Mouse (Mus musculus) heart, postnatal 14 days (tissue): ENCODE data around the gene 1500011B03Rik. TPM values are rescaled to one million over a fixed set of nuclear protein-coding genes. Genes with fewer than 3 reads are reported as not detected.
A peak's percentile ranks its signal among the peaks of the same experiment; 100 is the strongest.

Experiments used
- DNase-seq, 2 experiments: peaks; one replicate each; pipeline ENCODE4 v3.0.0; 2021 to 2022
- intact Hi-C: fragments of 180-260 bp; cut with DNase I; formaldehyde crosslinking; loops from one replicate; pipeline ENCODE4 v1.15.1; 2025
- total RNA-seq, 2 experiments: library from RNA; stranded (reverse); gene quantifications; 2 replicates each; pipeline ENCODE4 v1.2.3; 2021

1500011B03Rik gene
- total RNA-seq, 2 experiments from 2014 or later: 8.6 to 12.3 TPM

DNA sequence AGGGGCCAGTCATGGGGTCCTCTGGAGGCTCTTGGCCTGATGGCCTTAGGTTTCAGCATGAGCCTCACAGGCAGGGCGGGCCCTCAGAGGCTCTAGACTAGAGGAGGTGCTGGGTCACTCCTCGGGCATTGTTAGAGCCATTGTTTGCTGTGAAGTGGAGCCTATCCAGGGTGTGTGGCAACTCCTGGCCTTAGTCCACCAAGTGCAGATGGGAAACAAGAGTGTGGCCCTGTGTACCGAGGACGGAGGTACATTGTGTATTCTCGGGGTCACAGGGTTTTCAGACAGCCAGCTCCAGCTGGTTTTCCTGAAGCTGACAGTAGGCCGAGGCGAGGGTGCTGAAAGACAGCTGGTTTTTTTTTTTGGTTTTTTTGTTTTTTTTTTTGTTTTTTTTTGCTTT lies 30.0 kb downstream of the 1500011B03Rik start:
- intact Hi-C loops: no loop called here
- DNase-seq: no peak

DNA sequence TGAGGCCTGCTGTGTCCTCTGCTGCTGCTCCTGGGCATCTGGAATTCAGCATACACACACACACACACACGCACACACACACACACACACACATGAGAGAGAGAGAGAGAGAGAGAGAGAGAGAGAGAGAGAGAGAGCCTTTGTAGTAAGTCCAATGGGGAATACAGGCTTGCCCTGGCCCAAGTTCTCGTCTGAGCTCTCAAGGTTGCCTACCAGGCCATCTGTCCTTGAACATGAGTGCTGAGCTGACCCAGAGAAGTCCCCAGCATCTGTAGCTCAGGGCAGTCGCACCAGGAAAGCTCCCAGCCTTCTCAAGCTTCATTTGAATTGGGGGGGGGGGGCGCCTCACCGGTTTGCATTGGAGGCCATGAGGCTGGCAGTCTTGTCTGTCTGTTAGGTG lies 38.1 kb downstream of the 1500011B03Rik start:
- DNase-seq: no peak
- intact Hi-C loops: no loop called here

DNA sequence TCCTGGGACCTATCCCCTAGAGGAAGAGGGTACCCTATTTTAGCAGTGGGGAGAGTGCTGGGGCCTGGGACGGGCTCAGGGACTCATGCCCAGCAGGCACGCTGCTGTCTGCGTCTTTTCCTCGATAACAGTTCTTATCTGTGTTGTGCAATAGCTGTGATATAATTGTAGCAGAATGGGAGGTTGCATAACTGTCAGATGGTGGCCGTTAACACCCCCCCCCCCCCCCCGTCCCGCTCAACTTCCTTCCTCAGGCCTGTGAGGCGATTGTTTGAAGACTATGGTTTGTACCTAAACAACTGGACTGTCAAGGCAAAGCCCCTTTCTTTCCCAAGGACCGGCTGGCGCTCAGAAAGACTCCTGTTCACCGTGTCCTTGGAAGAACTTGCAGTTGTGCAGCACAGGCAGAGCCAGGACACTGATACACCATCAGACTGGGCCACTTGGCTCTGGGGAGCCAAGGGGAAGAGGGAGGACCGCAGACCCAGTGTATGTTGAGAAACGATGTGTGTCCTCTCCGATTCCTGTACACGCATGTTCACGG lies 38.6 kb downstream of the 1500011B03Rik start:
- peak; percentile 45 to 58 for DNase-seq
- intact Hi-C loops: no loop called here

DNA sequence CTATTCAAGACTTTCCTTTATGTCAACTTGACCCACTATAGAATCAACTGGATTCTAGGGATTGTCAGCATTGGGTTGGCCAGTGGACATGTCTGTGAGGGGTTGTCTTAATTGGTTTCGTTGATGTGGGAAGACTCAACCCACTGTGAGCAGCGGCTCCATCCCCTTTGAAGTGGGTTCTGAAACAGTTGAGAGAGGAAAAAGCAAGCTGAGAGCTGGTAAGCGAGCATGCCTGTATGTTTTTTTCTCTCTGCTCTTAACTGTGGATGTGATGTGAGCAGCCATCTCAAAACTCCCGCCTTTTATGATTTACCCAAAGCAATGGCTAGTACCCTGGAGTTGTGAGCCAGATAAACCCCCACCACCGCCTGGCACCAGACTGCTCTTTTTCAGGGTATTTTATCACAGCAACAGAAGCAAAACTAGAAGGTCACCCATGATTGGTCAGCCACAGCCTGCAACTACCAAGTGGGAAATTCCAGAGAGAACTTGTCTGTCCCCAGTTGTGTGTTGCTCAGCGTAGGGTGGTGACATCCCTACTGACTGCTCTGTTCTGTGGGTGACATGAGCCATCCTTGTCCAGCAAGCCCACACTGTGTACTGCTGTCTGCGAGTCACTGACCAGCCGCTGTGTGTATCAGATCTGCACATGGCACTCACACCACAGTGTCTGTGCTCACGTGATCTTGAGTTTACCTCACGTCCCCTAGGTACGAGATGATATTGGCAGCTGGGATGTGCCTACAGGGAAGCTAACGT lies 39.7 kb downstream of the 1500011B03Rik start:
- intact Hi-C loops: no loop called here
- DNase-seq: no peak

DNA sequence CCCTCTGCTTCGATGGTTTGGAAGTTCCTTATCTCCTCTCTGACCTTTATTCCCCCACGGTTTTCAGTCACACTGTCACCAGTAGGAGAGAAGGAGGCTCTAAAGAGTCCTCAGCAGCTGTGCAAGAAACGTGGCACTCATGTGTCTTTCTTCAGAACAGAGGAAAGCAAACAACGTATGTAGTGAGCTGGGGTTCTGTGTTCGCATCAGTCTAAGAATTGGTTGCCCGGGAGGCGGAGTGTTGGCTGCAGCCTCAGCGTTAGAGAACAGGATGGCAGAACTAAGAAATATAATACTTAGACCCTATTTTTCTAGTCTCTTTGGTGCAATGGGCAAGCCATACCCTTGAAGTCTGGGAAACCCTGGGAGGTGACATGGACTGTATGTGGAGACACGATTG lies 40.3 kb downstream of the 1500011B03Rik start:
- intact Hi-C loops: no loop called here
- DNase-seq: no peak

DNA sequence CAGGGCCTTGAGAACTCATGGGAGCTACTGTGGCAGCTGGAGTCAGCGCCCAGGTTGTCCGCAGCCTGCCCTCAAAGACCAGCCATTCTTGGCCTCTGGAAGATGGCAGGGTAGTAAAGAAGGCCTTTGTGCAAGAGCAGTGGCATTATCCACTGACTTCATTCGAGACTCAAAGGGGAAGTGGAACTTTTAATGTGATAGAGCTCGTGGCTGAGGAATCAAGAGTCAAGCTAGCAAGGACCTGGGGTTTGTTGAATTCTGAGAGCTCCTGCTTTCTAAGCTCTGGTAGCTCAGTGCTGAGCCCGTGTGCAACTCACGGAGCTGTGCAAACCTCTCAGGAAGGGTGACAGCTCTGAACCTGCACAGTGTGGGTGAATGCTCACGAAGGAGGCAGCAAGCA lies 42.4 kb downstream of the 1500011B03Rik start:
- no peak for DNase-seq
- intact Hi-C loops: no loop called here

DNA sequence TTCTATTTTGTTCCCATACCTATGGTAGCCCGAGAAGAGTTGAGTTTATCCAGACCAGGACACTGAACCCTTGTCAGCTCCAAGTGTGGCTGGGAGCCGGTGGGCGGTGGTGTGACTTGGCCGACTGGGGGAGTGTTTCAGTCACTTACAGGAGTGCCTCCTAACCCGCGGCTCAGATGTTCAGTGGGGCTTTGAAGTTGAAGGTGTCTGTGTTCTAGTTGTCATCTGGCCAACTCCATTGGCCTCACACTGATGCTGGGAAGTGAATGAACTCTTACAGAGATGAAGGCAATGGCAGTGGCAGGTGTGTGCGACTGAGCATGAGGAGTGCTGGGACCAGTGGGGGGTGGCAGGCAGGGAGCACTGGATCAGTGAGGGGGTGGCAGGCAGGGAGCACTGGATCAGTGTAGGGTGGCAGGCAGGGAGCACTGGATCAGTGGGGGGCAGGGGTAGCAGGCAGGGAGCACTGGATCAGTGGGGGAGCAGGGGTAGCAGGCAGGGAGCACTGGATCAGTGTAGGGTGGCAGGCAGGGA lies 43.2 kb downstream of the 1500011B03Rik start:
- DNase-seq: no peak
- intact Hi-C loops: no loop called here

DNA sequence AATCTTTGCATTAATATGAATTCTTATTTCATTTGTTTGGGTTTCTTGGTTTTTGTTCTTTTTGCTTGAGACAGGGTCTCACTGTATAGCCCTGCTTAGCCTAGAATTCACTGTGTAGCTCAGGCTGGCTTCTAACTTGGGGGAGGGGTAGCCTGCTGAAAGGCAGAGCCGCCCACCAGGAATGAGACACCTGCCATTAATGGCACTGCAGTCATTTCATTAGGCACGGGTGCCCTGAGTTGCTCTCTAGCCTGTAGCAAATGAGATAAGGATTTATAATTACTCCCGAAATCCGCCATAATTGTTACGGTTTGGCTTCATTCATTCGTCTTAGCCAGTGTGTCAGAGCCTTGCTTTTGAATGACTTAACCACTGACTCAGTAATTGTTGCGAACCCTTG lies 47.1 kb downstream of the 1500011B03Rik start:
- intact Hi-C loops: no loop called here
- DNase-seq: no peak

DNA sequence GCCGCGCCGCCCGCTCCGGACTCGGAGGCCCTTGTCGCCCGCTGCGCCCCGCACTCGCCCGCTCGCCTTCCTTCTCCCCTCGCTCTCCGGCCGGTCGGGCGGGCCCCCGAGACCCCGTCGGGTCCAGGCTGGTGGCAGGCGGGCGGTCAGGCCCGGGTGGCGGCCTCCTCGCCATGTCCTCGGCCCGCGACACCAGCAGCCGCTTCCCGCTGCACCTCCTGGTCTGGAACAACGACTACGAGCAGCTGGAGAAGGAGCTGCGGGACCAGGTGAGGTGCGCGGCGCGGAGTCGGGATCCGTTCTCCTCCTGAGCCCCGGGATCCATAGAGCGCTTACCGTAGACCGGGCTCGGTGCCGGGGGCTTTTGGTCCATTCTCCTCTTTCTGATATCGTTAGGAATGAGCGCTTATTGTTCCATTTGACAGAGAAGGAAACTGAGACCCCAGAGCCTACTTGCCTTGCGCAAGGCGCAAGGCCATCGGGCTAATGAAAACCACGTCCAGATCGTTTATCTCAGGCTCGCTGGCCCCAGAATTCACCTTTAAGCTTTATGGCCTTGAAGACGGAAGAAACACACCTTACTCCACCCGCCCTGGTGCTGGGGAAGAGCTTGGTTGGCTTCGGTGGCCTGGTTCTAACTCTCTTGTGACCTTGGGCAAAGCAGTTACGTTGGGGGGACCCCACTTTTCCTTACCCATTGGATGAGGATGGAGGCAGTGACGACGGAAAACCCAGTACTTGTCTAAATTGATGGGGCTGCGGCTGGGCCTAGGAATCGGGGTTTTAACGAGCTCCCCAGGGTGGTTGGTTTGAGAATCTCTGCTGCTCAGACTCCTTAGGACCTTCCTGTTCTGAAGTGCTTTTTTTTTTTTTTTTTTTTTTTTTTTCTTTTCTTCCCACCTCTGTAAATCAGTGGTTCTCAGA lies 48.0 kb downstream of the 1500011B03Rik start, which contains the start of gene Git2:
Gene Git2, minus strand, starts transcription at position 462 of the 924 bp plus-strand sequence.
- intact Hi-C loops: loop anchor here (2.0 kb wide), 1 partner anchor 29 kb away; no protein-coding TSS in a partner anchor
- no peak for DNase-seq

DNA sequence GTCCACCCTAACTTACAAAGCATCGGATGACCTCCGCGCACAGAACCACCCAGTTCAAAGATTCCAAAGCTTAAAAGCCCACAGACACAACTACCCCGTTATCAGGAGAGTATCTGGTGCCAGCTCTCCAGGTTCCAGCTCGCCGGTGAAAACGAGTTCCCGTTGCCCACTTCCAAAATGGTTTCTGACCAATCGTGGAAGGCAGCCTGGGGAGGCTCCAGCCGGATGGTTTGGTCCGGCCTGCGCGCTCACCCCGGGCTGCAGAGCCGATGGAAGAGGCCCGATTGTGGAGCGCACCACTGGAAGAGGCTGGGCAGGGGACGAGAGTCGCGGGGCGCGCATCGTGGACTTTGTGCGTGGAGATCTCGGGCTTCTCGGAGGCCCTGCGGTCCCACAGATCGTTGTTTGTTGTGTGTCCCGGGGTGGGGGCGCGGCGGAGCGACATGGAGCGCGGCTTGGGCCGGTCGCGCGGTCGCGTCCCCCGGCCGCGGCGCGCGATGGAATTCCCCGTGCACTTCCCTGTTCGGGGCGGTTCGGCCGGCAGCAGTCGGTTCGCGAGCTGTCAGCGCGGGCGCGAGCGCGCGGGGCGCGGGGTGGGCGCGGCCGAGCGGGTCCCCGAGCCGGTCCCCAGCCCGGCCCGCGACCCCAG lies 48.7 kb downstream of the 1500011B03Rik start, which contains the start of gene Ankrd13a:
Gene Ankrd13a, plus strand, starts transcription at position 275 of the 649 bp plus-strand sequence.
- DNase-seq: peak; percentile 90 to 92
- intact Hi-C loops: loop anchor here (2.0 to 5.0 kb wide), 2 partner anchors 30 to 37 kb away; no protein-coding TSS in a partner anchor

DNA sequence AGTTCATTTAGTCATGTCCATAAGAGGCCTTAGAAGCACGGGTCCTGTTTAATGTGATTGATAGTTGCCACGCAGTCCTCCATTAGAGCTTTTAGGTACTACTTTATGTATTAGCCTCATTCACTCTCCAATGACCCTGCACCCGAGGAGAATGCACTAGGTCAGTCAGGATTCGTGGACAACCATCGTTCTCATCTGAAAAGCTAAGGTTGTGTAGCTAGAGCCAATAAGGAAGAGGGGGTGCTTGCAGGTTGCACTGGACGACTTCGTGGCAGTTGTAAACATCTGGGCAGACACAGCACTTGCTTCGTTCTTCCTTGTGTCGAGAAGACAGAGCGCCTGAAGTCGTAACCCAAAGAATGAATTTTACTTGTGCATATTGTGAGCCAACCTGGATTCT lies 49.5 kb downstream of the 1500011B03Rik start:
- intact Hi-C loops: loop anchor here (2.0 to 5.0 kb wide), 3 partner anchors 31 to 67 kb away; partner anchors contain the start of gene Tchp
- DNase-seq: peak in 1 of 2 experiments; percentile 35

DNA sequence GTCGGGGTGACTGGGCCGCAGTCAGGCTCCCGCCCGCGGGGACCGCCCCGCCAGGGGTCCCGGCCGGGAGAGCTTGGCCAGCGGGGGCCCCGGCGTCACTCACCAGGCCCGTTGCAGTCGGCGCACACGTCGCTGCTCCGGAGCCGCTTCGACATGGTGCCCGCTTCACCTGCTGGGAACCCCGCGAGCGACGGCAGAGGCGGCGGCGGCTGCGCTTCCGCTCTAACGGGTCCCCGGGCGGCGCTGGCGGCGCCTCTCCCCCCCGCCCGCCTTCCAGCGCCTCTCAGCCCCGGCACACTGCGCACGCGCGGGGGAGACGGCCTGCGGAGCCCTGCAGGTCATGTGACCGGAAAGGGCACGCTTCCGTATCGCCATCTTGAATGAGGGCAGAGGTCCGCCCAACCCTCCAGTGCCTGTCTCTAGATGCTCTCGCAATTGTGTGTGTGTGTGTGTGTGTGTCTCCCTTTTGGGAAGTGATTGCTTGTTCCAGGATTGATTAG lies 50.0 kb downstream of the 1500011B03Rik start:
- peak; percentile 99 for DNase-seq
- intact Hi-C loops: loop anchor here (2.0 to 5.0 kb wide), 2 partner anchors 36 to 66 kb away; partner anchors contain the start of gene Tchp

DNA sequence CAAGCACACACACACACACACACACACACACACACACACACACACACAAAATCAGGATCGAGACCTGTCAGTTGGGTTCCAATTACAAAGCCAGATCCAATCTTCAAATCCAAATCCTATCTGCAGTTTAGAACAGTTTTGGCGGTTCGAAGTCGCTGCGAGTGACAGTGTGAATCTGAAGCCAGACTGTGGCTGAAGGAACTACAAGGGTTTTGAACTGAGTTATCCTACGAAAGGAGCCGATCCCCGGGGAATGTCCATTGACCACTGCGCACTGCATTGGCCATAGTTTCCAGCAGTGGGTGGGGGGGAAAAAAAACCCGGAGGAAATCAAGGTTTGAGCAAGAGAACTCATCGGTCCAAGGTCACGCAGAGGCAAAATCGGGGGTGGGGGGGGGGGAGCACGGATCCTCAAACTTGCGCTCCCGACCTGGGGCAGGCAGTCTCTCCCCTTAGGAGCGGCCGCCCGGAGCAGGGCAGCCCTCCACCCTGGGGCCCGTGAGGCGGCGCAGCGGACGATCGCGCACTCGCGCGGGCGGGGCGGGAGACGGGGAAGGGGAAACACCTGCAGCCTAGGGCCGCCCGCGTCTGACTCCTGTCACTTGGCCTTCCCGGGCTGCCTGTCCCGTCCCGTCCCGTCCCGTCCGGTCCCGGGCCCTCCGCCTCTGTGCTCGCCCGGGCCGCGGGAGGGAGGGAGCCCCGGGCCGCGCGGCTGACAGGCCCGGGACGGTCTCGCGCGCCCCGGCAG lies 50.6 kb downstream of the 1500011B03Rik start:
- DNase-seq: peak; percentile 74 to 76
- intact Hi-C loops: loop anchor here (2.0 to 5.0 kb wide), 2 partner anchors 35 to 66 kb away; partner anchors contain the start of gene Tchp

DNA sequence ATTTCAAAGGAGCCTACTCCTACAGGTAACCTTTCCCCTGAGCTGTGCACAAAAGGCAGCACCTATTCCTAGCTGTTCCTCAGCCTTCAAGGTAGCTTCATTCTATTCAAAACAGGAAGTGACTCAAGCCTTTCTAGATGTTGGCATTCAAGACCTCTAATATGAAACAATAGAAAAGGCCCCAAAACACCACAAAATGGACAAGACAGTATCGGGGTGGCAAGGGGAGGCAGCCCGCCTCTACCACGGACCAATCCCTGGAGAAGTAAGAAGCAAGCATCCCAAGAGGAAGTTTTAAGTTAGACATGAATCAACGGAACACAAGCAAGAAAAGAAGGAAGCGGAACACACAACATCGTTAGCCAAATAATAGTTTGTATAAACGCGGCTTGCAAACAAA lies 51.5 kb downstream of the 1500011B03Rik start:
- intact Hi-C loops: loop anchor here (2.0 to 5.0 kb wide), 2 partner anchors 34 to 65 kb away; partner anchors contain the start of gene Tchp
- no peak for DNase-seq

DNA sequence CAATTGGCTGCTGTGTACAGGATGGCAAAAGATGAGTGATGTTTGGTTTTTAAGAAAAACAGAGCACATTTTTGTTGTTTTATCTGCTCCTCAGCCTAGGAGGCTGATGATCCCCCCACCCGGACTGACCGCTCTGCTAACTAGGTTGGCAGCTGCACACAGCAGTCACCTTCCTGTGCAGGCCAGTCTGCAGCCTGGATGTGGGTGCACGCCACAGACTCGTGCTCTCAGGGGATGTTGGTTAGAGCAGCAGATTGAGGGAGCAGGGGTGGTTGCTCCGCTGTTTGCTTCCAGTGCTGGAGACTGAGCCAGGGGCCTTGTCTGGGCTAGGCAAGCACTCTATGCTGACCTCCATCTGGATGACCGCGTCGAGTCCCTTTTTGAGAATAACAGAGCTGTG lies 53.5 kb downstream of the 1500011B03Rik start:
- intact Hi-C loops: loop anchor here (5.0 kb wide), 1 partner anchor 32 kb away; no protein-coding TSS in a partner anchor

DNA sequence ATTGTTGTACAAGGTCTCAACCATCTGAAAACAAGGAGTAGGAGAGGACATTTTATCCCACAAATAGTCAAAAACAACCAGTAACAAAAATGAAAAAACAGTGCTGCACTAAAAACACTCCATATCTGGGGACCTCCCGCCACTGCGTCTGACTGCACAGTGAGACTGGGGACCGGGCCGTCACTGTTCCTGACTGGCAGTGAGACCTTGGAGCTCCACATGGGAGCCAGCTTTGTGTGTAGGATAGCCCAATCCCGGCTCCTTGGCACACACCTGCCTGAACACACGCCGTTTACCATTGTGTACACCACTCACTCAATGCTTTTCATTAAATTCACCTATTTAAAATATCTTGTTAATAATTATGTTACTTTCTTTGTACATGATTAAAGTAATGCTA lies 56.1 kb downstream of the 1500011B03Rik start:
- intact Hi-C loops: no loop called here
- DNase-seq: no peak

More for the DNA sequence above, 53.5 kb downstream of the 1500011B03Rik start:
- no peak for DNase-seq

DNA sequence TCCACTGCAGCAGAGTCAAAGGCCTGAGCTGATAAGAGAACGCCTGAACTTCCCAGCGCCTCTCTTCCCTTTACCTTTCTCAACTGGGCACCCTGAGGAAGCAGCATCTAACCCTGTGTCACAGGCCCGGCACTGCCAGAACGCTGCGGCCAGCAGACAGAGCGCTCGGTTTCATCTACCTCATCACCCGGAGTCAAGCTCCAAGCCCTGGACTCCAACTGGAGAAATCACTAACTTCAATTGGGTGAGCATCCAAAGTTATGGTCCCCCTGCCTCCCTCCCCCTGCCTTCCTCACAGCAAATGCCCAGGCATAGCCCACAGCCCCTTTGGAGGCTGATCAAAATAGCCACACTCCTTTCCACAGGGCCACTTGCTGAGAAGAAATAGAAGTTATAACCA lies 56.6 kb downstream of the 1500011B03Rik start:
- no peak for DNase-seq
- intact Hi-C loops: no loop called here

DNA sequence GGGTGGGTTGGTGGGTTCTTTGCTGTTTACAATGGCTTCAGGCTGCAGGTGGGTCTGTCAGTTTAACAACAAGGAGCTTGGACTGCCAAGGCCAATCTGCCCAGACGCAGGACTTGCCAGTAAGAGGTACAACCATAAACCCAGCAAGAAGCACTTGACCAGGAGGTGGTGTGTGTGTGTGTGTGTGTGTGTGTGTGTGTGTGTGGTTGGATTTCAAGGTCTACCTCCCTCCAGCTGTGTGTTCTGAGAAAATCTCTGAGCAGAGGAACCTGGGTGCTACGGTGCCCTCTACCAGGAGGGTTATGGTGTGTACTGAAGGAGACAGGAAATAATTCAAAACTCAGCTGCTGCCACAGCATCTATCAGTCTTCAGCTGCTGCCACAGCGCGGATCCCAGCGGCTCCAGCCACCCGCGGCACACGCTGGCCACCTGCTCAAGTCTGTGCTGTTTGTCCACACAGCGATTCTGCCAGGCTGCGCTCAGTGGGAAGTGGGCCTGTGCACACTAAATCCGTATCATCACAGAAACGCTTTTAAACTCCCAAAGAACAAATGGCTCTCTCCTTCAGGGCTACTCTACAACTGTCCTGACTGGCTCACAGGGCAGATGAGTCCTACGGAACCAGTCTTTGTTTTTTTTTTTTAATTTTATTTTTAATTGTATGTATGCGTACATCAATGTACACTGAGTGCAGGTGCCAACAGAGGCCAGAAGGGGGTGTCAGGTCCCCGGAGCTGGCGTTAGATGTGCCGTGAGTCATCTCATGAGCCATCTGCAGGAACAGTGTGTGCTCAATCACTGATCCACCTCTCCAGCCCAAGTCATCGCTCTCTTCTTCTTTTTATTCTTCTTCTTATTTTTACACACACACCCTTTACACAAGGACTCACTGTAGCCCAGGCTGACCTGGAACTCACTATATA lies 58.2 kb downstream of the 1500011B03Rik start:
- no peak for DNase-seq

More for the DNA sequence above, 58.2 kb downstream of the 1500011B03Rik start:
- intact Hi-C loops: no loop called here
